Mouse (Mus musculus) monocyte, adult 5-6 weeks (primary cell): Measurements from ENCODE around the gene Pramef17. TPM values are rescaled to one million over a fixed set of nuclear protein-coding genes. Genes with fewer than 3 reads are reported as not detected.
"Not testable (repeated sequence)": the region's sequence is repeated elsewhere in the genome, so short reads cannot be mapped to it uniquely, and the experiment has no call there.

Source experiments
- ATAC-seq: fragments of 153-309, 156-312 bp; replicated peaks from 2 replicates; pipeline ENCODE4 v1.8.0; 2017; ENCODE audit warnings: mild to moderate bottlenecking; ENCODE audit not compliant: low TSS enrichment, insufficient number of reproducible peaks, severe bottlenecking, poor library complexity, low FRiP score
- total RNA-seq: library from RNA; stranded (forward); fragments of 200-1000, 200-491, 200-594 nt; gene quantifications from 3 replicates; pipeline ENCODE4 v1.2.3, GENCODE M21; 2017

The Pramef17 gene
- not detected in 3 replicates for total RNA-seq

DNA sequence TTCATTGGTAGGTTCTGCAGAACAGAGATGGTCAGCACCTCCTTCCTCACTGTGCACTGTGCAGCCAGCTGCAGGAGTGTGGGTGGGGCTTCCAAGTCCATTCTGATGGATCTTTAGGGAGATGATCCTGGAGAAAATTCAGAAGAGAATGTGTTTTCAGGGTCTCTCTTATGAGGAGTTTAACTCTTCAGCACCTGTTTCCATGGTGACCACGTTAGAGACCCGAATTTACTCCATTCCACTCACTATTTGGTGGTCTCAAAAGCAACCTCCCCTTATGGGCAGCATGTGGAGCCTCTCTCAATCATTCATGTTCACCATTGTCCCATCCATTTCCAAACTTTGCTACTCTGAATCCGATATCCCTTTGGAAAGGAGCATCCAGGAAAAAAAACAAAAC lies at the start of gene Pramef17:
Gene Pramef17, minus strand, starts transcription at position 101 of the 400 bp plus-strand sequence.
- not testable (repeated sequence) for ATAC-seq

DNA sequence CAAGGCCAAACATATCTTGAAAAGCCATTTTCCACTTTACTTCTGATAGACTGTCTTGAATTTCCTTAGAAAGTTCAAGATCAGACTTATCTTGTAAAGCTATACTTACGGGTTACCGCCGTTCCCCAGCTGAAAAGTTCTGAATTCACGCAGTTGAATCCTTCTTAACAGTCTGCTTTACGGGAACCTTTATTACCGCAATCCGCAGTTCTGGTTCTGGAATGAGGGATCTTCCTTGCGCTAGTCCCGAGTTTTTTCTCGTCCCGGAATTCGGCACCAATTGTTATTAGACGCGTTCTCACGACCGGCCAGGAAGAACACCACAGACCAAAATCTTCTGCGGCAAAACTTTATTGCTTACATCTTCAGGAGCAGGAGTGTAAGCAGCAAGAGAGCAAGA lies 6.0 kb downstream of the Pramef17 start:
- not testable (repeated sequence) for ATAC-seq

DNA sequence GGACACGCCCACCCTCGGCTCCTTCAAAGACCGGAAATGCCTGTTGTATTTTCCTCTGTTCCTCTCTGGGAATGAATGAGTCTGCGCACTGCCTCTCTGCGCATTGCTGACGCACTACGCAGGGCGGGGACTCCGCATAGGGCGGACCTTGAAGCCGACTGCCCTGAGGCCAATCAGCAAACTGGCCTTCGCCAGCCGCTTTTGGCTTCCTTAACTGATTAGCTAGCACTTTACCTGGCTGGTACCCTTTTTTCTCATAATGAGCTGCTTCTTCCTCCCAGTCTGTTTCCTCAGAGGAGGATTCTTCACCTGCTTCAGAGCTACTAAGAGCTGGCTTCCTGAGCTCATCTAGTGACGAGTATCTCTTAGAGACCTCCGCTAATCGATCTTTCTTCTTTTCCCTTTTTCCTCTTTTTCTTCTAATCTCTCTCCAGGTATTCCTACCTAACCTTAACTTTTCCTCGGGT lies 6.7 kb downstream of the Pramef17 start:
- not testable (repeated sequence) for ATAC-seq

DNA sequence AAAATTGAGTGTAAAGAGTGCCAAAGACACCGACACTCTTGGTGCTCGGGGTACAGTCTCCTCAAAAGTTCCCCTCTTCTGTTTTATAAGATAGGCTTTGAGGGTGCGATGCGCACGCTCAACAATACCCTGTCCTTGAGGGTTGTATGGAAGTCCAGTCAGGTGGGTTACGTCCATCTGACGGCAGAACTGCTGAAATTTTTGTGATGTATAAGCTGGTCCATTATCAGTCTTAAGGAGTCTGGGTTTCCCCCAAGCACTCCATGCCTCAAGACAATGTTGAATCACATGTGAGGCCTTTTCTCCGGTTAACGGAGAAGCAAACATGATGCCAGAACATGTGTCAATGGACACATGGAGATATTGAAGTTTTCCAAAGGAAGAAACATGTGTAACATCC lies 8.4 kb downstream of the Pramef17 start:
- not testable (repeated sequence) for ATAC-seq

DNA sequence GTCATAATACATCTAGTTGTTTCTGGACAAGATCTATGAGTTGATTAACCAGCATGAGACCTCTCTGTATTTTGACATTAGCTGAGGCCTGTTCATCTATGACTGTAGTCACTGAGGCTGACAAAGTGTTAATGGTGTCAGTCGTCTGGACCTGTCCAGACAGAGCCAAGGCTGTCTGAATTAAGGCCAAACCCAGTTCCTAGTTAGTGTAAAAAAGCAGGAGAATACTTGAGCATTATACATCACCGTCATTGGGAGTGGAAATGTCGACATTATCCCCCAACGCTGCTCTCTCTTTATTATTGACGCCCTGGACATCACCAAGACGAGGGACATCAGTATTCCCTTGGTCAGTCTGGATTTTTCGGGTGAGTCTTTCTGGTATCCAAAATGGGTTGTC lies 9.0 kb downstream of the Pramef17 start:
- not testable (repeated sequence) for ATAC-seq

DNA sequence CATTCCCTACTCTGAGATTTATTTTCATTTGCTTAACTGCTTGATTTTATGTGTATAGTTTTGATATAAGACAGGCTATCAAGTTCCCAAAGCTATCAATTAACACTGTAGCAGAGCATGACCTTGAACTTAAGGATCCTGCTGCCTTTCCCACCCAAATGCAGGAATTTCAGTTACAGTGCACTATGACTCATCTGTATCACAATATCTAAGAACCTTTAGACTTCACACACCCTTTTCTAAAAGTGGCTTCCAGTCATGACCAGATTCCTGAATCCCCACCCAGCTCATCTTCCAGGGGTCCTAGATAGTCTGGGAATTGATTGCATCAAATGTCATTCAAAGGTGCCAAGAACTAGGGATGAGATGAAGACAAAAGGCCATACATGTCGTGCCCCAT lies 10.7 kb downstream of the Pramef17 start:
- ATAC-seq, result not testable (repeated sequence)

DNA sequence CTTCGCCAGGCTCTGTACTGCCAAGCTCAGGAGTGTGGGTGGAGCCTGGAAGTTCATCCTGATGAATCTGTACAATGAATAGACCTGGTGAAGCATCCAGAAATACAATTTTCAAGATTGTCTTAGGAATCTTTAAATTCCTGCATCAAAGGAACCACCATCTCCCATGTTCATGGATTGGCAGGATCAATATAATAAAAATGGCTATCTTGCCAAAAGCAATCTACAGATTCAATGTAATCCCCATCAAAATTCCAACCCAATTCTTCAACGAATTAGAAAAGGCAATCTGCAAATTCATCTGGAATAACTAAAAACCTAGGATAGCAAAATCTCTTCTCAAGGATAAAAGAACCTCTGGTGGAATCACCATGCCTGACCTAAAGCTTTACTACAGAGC lies 27.3 kb downstream of the Pramef17 start, which contains the start of gene Gm13101:
Gene Gm13101, minus strand, starts transcription at position 101 of the 400 bp plus-strand sequence.
- not testable (repeated sequence) for ATAC-seq

DNA sequence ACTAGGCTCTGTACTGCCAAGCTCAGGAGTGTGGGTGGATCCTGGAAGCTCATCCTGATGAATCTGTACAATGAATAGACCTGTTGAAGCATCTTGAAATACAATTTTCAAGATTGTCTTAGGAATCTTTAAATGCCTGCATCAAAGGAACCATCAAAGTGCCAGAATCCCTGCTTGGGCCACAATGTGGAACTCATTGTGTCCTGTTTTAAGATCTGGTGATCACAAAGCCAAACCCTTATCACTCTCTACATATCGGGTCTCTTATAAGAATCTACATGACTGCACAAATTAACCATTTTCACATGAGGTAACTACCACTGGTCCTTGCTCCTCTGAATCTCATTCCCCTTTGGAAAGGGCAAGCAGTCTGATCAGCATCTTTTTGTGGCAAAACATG lies 43.3 kb downstream of the Pramef17 start, which contains the start of gene Pramef25:
Gene Pramef25, minus strand, starts transcription at position 101 of the 400 bp plus-strand sequence.
- not testable (repeated sequence) for ATAC-seq

Other genes with a start within 250 kb of the Pramef17 start
- gene Gm13023, start 205.0 kb downstream of the Pramef17 start, total RNA-seq, result not detected in 3 replicates
- not detected in 3 replicates for gene Gm13084, start 178.3 kb downstream of the Pramef17 start, total RNA-seq
- gene Gm13103, start 147.9 kb downstream of the Pramef17 start, total RNA-seq, result not detected in 3 replicates
- not detected in 3 replicates for gene Pramef6, start 94.0 kb downstream of the Pramef17 start, total RNA-seq
- gene Pramef25, start 43.4 kb downstream of the Pramef17 start, total RNA-seq, result not detected in 3 replicates
- not detected in 3 replicates for gene Gm13101, start 27.4 kb downstream of the Pramef17 start, total RNA-seq
- gene Pramel4, start 64.8 kb upstream of the Pramef17 start, total RNA-seq, result not detected in 3 replicates
- gene Gm13102, start 112.1 kb upstream of the Pramef17 start, total RNA-seq, result not detected in 3 replicates
- not detected in 3 replicates for gene Oog3, start 168.3 kb upstream of the Pramef17 start, total RNA-seq
- gene Oog2, start 196.3 kb upstream of the Pramef17 start, total RNA-seq, result not detected in 3 replicates
- not detected in 3 replicates for gene C87977, start 218.9 kb upstream of the Pramef17 start, total RNA-seq